ENCODE assay signal across 10 mouse cellular contexts in genomic region chr19:40637091-40637490, GRCm38 (mm10). TPM values are rescaled to one million over a fixed set of nuclear protein-coding genes. Genes with fewer than 3 reads are reported as not detected.
DNase-seq lines count a peak whose midpoint lies in the region; ATAC-seq and TF ChIP-seq lines count a peak whose summit lies in the region.
"Had no signal": no experiment of that assay in that cellular context is flagged by ENCODE, and none has a peak within 500 bp of the region (broad histone marks: within the 10 kb centered on the region; RNA-seq: fewer than 3 reads in every experiment).

No protein-coding gene starts in this region.

- TF ChIP-seq POLR2A in cortical plate, adult 2 months (IDR thresholded peaks at IDR 0.05; ENCODE audit: extremely low read depth, insufficient read depth, low read length): no peak

- H3K9ac ChIP-seq in kidney, embryonic 15.5 days: no peak overlapping the region
- H3K9ac ChIP-seq: intestine, embryonic 15.5 days had no signal

- no peak for TF ChIP-seq CTCF in cortical plate, adult 2 months (IDR thresholded peaks at IDR 0.05; ENCODE audit: extremely low read depth, insufficient read depth, low read length)

- peak; percentile 50 for DNase-seq in adrenal gland, adult 2 months
- DNase-seq in adrenal gland, postnatal 4 days (ENCODE audit: low spot score in 2 of 2): no peak
- DNase-seq in lung, postnatal 25 days (ENCODE audit: low spot score): peak; percentile 68
- DNase-seq in cerebellum, adult 8-10 months: no peak
- no peak for DNase-seq in T-cell, adult 2 months (ENCODE audit: low spot score)
- DNase-seq in right cerebral cortex, postnatal 25 days: no peak

- no peaks in the 10 kb centered on the region for H3K9me3 ChIP-seq in kidney, embryonic 15.5 days (replicated peaks)
- H3K9me3 ChIP-seq: intestine, embryonic 15.5 days; midbrain, embryonic 10.5 days had no signal

- 0 out of 2 replicates have a peak, but pooled peaks have one; percentile 25 for ATAC-seq in kidney, embryonic 15.5 days (replicated peaks; ENCODE audit: low FRiP score)
- ATAC-seq: intestine, embryonic 15.5 days had no signal

- H3K4me3 ChIP-seq in cortical plate, adult 2 months (ENCODE audit: insufficient read depth, low read length): no peak overlapping the region
- no peak overlapping the region for H3K4me3 ChIP-seq in kidney, embryonic 15.5 days (replicated peaks)
- H3K4me3 ChIP-seq: intestine, embryonic 15.5 days; midbrain, embryonic 10.5 days had no signal

- H3K4me2 ChIP-seq in kidney, embryonic 15.5 days: no peak overlapping the region
- H3K4me2 ChIP-seq: intestine, embryonic 15.5 days had no signal

- peak overlapping the region; percentile 93; the same call in 1 of the 2 replicates for H3K27ac ChIP-seq in cortical plate, adult 2 months (ENCODE audit: insufficient read depth, low read length)
- H3K27ac ChIP-seq in kidney, embryonic 15.5 days: peak overlapping the region; percentile 55
- H3K27ac ChIP-seq: intestine, embryonic 15.5 days; midbrain, embryonic 10.5 days had no signal

- WGBS in kidney, embryonic 15.5 days: 51% methylated on average over 4 of the region's 4 CpGs

- H3K4me1 ChIP-seq in cortical plate, adult 2 months (ENCODE audit: control insufficient read depth, insufficient read depth, low read length): no peaks in the 10 kb centered on the region
- H3K4me1 ChIP-seq in kidney, embryonic 15.5 days: no peaks in the 10 kb centered on the region
- H3K4me1 ChIP-seq: intestine, embryonic 15.5 days; midbrain, embryonic 10.5 days had no signal

- H3K27me3 ChIP-seq in kidney, embryonic 15.5 days: no peaks in the 10 kb centered on the region
- H3K27me3 ChIP-seq: intestine, embryonic 15.5 days had no signal

- no peaks in the 10 kb centered on the region for H3K36me3 ChIP-seq in kidney, embryonic 15.5 days
- H3K36me3 ChIP-seq: intestine, embryonic 15.5 days; midbrain, embryonic 10.5 days had no signal

RNA-seq across cellular contexts. Expression of gene Entpd1, which starts 24.9 kb away (rescaled TPM):
- 10 to 100 TPM; 30.2 to 36.3 TPM for total RNA-seq in adrenal gland, adult 2 months (2021)
- polyA plus RNA-seq in adrenal gland, adult 2 months (2012; rRNA removed): 3.9 and 5.5 TPM in 2 replicates
- 10 to 100 TPM; 34.7 to 37.2 TPM for total RNA-seq in adrenal gland, postnatal 4 days (2021)
- polyA plus RNA-seq in cortical plate, adult 2 months (2012; rRNA removed): 13.7 and 16.8 TPM in 2 replicates
- 5.3 and 6.5 TPM in 2 replicates for polyA plus RNA-seq in kidney, embryonic 15.5 days (2015; fragmentation: Nextera tagmentation; extraction: Ambion mirVana)

RNA-seq across cellular contexts. Expression of gene Tctn3, which starts 25.1 kb away (rescaled TPM):
- total RNA-seq in adrenal gland, adult 2 months (2021): 1 to 10 TPM; 3.5 to 7.0 TPM
- polyA plus RNA-seq in adrenal gland, adult 2 months (2012; rRNA removed): 8.6 and 10.5 TPM in 2 replicates
- total RNA-seq in adrenal gland, postnatal 4 days (2021): 1 to 10 TPM; 9.1 to 9.3 TPM
- polyA plus RNA-seq in cortical plate, adult 2 months (2012; rRNA removed): 33.7 and 35.0 TPM in 2 replicates
- 11.4 and 12.3 TPM in 2 replicates for polyA plus RNA-seq in kidney, embryonic 15.5 days (2015; fragmentation: Nextera tagmentation; extraction: Ambion mirVana)

RNA-seq across cellular contexts. Expression of gene Aldh18a1, which starts 48.8 kb away (rescaled TPM):
- total RNA-seq in adrenal gland, adult 2 months (2021): 10 to 100 TPM; 18.6 to 30.5 TPM
- 9.2 and 17.3 TPM in 2 replicates for polyA plus RNA-seq in adrenal gland, adult 2 months (2012; rRNA removed)
- total RNA-seq in adrenal gland, postnatal 4 days (2021): 10 to 100 TPM; 27.7 to 38.2 TPM
- 19.5 and 20.4 TPM in 2 replicates for polyA plus RNA-seq in cortical plate, adult 2 months (2012; rRNA removed)
- polyA plus RNA-seq in kidney, embryonic 15.5 days (2015; fragmentation: Nextera tagmentation; extraction: Ambion mirVana): 53.0 and 58.3 TPM in 2 replicates

Comparison
In these comparisons a context has a peak if more than half of its experiments do, and no peak if none do; other contexts are left out.
1. DNase-seq: peak in adrenal gland, adult 2 months (single experiment) and lung, postnatal 25 days (single experiment); none in adrenal gland, postnatal 4 days (0 of 2), cerebellum, adult 8-10 months (single experiment), T-cell, adult 2 months (single experiment) and right cerebral cortex, postnatal 25 days (single experiment).